Mouse (Mus musculus): ENCODE data around the gene Cdc42ep5.
"Not testable (repeated sequence)": the region's sequence is repeated elsewhere in the genome, so short reads cannot be mapped to it uniquely, and the experiment has no call there.

The Cdc42ep5 gene

DNA sequence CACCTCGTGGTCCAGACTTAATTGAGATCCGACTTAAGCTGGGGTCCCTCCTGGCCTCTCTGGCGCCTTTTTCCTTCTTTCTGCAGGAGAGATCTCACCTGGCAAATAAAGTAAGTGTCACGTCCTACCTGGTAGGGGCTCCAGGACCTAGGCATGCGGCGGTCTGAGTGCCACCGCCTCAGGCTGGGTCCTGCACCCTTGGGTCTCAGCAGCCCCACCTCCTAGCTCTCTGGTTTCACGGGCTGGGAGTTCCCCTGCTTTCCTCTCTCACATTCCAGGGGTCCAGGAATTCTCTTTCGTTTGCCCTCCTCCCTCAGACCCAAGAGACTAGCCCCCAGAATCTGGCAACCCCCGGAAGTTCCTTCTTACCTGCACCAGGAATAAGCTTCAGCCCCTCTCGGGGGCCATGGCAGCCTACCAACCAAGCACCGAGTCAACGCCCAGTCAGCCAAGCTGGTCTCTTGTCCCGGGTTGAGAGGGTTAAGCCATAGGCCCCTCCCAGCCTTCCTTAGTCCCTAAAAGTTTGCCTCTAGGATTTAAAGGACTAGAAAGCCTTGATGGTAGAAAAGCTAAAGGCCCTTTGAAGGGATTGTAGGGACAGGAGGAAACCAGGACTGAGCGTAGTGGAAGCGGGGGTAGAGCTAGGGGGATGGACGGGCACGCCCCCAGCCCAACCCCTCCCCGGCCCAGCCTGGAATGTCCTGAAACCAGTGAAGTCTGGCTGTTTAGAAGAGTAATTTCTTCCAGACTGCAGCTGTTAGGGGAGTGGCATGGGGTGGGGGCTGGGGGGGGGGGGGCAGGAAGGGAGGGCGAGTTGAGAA, at the start of gene Cdc42ep5:
Cdc42ep5 (minus strand) TSS at position 771 of the 821 bp plus-strand sequence.
- DNase-seq, result no peak

DNA sequence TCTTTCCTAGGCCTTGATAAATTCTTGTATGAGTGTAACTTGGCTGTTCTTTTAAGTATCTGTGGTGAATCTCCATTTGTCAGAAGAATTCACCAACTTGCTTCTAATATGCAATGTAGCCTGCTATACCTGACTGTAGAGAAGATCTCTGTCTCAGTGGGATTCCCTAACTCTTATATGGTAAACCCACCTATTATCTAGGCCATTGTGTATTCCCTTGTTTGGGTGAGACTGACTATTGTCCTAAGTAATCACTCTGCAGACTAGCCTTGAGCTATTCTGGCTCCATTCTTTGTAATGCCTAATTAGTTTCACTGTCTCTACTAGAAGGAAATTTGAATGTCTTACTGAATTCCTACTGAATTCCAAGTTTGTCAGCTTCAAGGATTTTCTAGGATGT, 48.8 kb upstream of the Cdc42ep5 start:
- DNase-seq, result not testable (repeated sequence)

DNA sequence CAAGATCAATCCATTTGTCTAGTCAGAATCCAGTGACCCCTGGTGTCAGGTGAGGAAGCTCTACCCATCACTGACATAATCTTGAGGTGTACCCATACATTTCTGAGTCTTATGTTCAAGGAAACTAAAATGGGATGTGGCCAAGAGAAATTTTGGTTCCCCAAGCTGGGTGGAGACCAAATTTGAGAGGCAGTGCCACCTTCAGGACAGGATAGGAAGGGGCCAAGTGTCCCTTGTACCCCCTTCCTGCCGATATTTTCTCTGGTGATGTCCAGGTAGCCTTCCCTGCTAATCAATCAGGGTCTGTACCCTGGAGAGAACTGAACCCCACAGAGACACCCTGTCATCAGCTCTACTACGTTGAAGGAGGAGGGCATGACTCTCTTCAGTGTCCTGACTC, 44.0 kb upstream of the Cdc42ep5 start:
- DNase-seq, result no peak

DNA sequence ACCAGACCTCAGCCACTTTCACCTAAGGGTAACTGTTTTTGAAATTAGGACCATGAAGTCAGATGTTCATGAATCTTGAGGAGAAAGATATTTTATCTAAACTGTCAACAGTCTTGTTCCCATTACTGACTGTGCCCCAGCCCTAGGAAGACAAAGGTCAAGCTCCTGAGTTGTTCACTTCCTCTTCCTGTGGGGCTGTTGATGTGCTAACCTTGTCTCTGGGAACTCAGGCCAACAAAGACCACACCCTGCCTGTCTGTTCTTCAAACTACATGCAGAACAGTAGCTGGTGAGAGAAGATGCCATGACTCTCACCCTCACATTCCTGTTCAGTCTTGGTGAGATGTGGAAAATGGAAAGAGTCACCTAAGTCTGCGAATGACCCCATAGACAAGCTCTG, 42.5 kb upstream of the Cdc42ep5 start:
- no peak for DNase-seq

DNA sequence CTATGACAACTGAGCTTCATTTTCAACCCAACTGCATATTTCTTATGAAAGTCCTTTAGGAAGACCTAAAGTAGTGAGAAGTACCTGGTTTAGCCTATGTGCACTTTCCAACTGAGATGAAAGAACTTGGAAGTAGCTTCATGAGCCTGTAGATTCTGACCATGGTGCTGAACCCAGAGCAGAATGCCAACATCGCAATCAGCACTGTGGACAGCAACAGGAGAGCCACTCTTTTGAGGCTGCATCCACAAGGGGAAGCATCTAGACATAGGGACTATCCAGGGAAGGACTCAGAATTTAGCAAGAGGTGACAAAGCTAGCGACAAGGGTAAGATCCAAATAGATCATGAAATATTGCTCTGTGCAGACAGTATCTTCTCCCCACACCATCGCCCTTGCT, 13.8 kb upstream of the Cdc42ep5 start:
- DNase-seq, result no peak

DNA sequence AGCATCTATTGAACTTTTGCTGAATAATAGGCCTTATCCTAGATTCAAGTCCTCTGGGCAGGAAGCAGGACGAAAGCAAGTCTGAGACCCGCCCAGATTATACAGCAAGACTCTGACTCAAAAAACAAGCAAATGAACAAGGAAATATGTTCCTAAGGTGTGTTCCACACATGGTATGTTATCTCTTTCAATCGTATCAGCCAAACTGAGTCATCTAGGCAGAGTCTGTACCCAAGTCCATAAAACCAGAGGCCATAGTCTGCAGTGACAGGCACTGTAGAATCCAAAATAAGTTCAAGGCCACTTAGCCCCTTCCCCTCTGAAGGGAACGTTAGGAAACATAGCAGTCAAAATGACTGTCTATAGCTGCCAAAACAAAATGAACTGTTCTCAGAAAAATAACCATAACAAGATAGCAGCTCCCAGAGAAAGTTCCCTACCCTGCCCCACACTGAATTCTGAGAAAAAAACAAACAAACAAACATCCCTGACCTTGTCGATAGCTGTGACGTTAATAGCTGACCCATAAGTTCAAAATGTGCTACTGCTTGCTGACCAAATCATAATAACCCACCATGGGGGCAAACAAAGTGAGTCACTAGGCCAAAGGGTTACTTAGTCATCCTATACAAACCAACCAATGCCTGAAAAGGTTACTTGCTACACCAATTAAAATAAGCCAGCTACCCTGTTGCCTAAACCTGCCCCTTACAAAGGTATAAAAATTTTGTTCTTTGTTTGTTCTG, 5.7 kb upstream of the Cdc42ep5 start:
- DNase-seq, result no peak

DNA sequence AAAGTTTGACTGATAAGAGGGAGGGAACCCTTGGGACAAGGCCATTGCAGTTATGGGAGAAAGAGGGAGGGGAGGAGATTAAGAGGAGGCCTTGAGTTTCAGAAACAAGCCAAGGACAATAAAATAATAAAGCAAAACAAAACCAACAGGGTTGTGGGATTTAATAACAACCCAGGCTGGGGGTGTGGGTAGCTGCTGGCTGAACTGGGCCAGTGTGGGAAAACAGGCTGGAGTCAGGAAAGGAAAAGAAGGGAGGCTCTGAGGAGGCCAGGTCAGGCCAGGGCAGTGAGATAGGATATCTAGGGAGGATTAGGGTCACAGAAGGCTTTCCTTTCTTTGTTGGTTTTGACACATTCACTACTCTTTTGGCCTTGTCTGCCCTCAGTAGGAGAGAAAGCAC, 2.4 kb upstream of the Cdc42ep5 start:
- DNase-seq, result no peak

DNA sequence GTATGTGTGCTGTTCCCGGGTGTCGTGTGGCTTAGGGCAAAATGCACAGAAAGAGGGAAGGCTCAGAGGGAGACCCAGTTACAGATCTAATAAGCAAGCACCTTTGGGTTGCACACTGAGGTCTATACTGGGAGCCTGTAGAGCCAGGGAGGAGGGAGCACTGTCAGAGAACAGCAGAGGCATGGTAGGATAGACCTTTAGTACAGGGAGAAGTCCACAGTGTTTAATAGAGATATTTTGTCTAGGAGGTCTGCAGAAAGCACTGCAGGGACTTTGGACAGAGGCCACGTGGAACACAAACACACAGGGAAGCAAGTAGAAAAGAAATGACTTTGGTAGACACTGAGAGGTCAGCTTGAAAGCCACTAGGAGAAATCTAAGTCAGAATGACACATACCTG, 626 bp upstream of the Cdc42ep5 start:
- DNase-seq, result no peak

DNA sequence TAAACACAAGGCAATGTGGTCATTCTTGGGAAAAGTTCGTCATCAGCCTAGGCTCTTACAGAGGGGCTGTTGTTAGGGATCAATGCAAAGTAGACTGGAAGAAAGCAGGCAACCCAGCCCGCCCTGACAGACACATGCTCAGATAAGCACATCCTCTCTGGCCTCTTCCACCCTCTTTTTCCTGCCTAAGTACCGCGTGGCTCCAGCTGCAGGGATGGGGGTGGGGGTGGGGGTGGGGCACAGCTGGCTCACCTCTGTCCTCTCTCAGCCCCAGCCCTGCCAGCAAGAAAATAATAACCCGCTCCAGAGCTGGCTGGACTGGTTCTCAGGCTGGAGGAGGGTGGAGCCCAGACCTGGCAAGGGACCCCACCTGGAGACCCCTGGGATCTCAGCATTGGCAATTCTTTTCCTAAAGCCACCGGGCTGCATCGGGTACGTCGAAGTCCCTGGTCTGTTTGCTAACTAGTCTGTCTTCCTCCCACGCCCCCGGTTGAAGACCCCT, 1.0 kb downstream of the Cdc42ep5 start:
- DNase-seq, result no peak

DNA sequence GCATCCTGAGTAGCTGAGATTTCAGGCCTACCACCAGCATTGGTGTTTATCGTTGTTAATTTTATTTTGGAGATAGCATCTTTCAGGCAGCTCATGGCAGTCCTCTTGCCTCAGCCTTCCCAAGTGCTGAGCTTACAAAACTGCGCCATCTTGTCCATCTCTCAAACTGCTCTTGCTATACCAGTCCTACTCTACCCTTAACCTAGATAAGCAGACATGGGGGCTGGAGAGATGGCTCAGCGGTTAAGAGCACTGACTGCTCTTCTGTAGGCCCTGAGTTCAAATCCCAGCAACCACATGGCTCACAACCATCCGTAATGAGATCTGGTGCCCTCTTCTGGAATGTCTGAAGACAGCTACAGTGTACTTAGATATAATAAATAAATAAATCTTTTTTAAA, 3.1 kb downstream of the Cdc42ep5 start:
- not testable (repeated sequence) for DNase-seq

DNA sequence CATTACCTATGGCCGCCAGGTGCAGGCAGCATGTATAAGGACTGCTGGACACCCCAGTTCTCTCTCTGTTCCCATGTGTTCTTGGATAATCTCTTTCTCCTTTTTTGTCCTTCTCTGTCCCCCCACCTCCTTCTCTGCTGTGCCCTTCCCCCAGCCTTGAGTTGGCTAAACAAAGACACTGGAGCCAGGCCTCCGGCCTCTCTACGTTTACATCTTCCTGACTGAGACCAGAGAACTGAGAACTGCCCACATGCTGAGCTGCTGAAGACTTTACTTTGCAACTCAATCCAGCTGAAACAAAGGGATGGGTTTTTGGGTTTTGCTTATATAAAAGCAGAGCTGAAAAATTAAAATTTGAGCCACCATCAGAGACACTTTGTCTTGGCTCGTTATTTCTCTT, 9.7 kb downstream of the Cdc42ep5 start:
- no peak for DNase-seq

DNA sequence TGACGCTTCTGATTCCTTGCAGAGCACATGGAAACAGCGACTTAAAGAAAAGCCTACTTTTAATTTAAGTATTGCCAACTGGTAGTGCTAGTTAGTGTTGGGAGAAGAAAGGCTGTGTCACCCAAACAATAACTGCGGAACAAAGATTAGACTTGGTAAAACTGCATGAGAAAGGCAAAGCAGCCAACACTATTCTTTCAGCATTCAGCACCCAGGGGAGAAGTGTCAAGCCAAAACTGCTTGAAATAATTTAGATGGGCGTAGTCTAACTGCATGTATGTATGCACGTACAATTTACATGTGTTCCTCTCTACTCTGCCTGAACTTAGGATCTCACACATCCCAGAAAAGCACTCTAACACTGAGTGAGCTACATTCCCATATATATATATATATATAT, 10.3 kb downstream of the Cdc42ep5 start:
- DNase-seq, result no peak

DNA sequence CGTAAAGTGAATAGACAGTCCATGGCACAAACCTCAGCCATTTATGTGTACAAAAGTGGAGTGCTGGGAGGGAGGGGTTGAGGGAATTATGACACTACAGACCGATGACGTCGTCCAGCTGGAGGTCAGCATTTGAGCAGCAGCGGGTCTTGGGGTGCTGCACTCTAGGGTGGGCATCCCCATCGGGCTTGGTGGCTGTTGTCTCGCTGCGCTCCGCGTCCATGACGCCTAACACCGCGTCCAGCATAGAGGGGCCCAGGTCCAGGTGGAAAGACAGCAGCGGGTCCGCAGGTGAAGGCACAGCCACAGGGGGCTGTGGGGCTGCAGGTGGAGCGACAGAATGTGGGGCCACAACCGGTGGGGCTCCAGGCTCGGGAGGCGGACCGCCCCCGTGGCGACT, 13.4 kb downstream of the Cdc42ep5 start:
- no peak for DNase-seq

DNA sequence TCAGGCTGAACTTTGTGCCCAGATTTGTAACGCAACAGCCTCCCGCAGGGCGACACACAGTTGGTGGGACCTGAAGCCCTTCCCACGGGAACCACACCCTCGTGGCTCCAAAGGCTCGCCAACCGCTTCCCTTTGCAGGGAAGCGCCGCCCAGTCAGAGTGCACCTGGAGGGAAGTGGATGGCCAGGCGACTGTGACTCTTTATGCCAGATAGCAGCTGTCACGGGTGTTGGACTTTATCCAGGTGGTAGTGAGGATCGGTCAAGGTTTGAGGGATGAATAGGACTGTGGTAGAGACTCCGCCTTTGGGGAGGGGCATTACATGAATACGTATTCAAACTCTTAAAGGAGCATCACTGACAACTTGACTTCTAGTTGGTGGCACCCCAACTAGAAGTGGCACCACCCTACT, 13.8 kb downstream of the Cdc42ep5 start:
- DNase-seq, result no peak

DNA sequence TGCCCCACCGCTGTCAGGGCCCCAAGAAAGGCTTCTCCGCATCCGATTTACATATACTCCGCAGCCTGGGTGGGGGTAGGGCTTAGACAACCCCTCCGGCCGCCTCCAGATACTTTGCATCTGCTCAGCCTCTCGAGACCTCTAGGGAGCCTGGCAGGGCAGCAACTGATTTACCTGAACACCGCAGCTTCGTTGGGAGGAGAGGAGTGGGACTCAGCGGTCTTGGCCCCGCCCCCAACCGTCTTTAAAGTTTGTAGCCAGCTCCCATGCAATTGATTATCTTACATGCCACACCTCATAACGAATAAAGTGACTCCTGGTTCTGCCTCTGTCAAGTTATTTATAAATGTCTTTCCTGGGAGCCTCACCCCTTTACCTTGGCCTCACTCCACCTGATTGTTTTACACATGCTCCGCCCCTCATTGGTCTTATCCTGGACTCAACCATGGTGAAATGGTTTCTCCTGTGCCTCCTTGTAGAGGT, 14.6 kb downstream of the Cdc42ep5 start, which contains the start of gene Leng9:
Leng9 (minus strand) TSS at position 316 of the 483 bp plus-strand sequence.
- no peak for DNase-seq

DNA sequence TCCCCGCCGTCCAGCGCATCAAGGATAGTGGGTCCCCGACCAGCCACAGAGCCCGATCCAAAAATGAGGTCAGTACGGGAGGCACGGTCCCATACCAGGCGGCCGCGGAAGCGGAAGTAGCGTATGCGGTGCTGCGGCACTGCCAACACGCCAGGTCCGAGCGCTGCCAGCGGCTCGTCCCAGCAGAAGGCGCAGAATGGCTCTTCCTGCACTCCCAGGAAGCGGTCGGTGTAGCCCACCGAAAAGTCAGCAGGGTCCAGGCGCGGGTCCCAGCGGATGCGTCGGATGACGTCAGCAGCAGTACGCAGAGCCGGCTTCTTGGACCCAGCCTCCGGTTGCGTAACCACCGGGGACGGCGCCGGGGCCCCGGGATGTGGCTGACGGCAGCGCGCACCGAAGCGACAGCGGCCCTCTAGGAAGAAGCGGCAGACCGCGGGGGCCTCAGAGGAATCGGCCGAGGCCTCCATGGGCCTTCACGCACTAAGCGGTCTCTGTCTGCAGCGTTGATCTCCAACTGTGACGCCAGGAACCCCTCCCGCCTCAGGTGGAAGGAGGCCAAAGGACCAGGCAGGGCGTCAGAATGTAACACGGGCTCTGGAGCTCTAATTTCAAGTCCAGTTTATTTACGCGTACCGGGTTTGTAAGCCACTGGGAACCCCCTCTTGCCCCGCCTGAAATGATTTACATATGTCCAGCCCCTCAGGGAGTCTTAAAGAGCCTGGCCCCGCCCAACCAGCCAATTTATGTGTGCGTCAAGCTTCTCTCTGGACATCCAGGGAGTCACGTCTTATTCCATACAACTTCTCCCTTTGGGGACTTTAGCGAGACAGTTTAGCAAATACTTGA, 15.2 kb downstream of the Cdc42ep5 start:
- peak; percentile 83 for DNase-seq

DNA sequence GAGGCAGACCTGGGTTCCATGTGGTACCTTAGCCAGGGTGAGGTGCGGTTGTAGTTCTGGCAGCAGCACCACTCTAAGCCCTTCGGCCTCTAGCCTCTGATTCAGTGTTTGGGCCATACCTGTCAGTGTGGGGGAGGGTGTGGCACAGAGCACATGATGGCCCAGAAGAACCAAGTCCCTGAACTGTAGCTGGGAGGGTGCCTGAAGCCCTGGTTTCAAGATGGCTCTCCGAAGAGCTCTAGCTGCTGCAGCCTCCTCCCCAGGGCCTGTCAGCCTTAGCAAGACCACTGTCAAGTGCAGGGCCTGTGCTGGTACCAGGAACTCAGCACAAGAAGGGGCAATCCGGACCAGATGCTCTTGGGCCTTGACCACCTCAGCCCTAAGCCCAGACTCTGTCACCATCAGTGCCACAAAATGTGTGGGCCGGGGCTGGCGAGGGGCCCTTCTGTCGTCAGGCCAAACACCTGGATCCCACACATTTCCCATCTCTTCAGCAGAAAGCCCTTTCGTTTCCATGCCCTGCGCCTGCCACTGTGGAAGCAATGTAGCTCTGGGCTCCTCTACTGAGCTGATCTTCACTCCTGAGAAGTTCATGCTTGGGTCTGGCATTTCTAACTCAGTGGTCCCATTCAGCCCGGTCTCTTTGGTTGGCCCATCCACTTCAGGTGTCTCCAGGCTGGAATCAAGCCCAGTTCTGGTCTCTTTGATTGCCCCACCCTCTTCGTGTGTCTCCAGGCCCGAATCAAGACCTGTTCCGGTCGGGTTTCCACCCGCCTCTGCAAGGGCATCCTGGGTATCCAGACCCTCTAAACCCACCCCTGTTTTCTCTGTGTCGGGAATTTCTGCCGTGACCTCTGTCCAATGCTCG, 16.1 kb downstream of the Cdc42ep5 start:
- no peak for DNase-seq

DNA sequence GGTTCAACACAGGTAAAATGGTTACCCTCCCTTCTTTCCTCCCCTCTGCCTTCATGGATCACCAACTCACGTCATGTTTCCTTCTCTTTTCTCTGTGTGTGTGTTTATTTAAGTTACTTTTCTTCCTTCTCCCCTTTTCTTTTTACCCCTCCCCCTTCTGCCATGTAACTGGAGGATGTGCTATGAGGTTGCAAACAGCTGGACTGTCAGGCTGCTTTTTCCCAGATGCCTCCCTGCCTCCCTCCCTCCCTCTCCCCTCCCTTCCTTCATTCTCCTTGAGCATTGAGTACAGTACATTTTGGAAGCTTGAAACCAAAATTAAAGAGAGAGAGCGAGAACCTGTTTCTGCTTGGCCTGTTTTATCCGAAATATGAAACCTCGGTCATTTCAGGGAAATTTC, 16.8 kb downstream of the Cdc42ep5 start:
- no peak for DNase-seq

DNA sequence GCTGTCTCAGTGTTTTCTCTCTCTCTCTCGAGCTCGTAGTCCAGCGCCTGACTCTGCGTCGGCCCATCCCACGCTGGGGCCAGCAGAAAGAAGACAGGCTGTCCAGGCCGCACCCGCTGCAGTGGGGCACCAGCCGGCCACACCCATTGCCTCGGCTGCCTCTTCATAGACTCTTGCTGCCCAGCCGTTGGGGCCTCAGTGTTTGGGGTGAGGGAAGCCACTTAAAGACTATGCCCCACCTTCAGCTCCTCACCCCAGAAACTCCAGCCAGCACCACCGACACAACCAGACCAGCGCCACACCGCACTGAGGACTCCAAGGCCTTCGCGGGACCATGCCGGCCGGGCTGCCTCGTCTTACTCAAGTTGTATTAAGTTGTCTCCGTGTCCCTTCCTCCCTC, 17.3 kb downstream of the Cdc42ep5 start:
- no peak for DNase-seq

DNA sequence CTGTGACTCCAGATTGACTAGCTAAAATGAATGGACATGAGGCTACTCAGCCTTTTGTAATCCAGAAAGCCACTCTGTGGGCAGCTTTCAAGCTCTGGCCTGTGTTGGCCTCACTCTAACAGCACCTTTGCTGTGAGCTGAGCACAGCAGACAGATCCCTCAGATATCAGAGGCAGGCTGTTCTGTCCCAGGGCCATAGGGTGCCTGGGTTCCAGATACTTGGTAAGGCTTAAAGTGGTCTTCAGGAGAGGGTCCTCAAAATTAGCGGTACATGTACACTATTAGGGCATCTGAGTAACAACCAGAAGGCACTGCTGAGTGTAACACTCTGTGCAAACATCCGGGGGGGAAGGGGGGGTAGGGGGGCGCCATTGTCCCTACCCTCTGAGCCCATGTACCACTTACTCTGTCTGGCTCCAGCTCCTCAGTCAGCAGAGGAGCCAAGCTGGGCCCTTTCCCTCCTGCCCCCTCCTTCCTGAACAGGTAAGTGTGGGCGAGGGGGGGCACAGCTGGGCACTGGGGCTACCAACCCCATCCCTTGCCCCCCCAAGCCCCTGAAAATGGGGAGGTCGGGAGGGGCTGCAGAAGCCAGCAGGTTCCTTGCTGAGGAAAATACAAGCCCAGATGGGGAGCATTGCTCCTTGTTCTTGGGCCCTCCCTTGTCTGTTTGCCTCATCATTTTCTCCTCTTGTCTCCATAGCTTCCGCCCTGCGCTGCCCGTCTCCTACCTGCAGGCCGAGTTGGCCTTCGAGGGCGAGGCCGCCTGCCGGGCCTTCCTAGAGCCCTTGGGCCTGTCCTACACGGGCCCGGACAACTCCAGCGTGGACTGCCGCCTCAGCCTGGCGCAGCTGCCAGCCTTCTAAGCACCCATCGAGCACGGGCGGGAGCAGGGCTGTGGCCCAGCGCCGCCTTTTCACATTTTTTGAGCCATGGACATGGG, 18.1 kb downstream of the Cdc42ep5 start:
- DNase-seq, result no peak
